Mouse (Mus musculus): ENCODE measurements around the gene Tfr2.

DNA sequence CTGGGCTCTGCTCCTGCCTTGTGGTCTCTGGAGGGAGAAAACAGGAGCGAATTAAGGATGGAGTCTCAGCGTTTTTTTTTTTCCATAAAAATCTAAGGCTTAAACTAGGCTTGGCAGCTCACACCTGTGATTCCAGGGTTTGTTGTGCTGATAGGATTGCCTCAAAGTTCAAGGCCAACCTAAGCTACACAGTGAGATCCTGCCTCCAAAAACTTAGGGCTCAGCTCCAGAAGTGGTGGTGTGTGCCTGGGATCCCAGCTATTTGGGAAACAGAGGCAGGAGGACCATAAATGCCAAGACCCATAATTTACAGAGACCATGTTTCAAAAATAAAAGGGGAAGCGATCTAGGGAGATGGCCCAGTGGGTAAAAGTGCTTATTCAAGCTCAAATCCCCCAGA is 39.7 kb downstream of the Tfr2 start:
- TF ChIP-seq POLR2A (IDR thresholded peaks at IDR 0.05; ENCODE audit: low read depth, low read length) = no peak
- TF ChIP-seq CTCF (IDR thresholded peaks at IDR 0.05; ENCODE audit: extremely low read depth, insufficient read length, insufficient replicate concordance, low read depth, low read length) = no peak
